Mouse (Mus musculus) embryonic fibroblast, embryonic 13.5 days (primary cell): ENCODE measurements around the gene Nfs1. TPM values are rescaled to one million over a fixed set of nuclear protein-coding genes. Genes with fewer than 3 reads are reported as not detected.

Source experiments
- H3K27ac ChIP-seq: 2 replicates; pipeline ENCODE4 v1.5.1; 2012; ENCODE audit warnings: low read length, control low read depth, inconsistent platforms; ENCODE audit not compliant: insufficient read depth
- H3K4me1 ChIP-seq: 2 replicates; pipeline ENCODE4 v1.6.1; 2011; ENCODE audit warnings: low read length; ENCODE audit not compliant: control insufficient read depth, insufficient read depth
- H3K4me3 ChIP-seq: 2 replicates; pipeline ENCODE4 v1.5.1; 2011; ENCODE audit warnings: mild to moderate bottlenecking, control low read depth, low read length; ENCODE audit not compliant: insufficient read depth
- CTCF ChIP-seq: IDR thresholded peaks from 2 replicates; pipeline ENCODE4 v1.5.1; 2011; ENCODE audit warnings: mild to moderate bottlenecking, control low read depth, low read length, moderate library complexity, borderline replicate concordance; ENCODE audit not compliant: insufficient read depth
- POLR2A ChIP-seq: IDR thresholded peaks from 2 replicates; pipeline ENCODE4 v1.6.1; 2011; ENCODE audit warnings: low read depth, mild to moderate bottlenecking, control low read depth, low read length, moderate library complexity
- polyA plus RNA-seq: library from polyadenylated mRNA; stranded (reverse); fragments of >200 nt; gene quantifications from 2 replicates; pipeline ENCODE4 v1.2.4, GENCODE M21; 2011; ENCODE audit warnings: low read depth; ENCODE audit not compliant: missing spikeins, insufficient read length

Gene Nfs1
- polyA plus RNA-seq, 1 experiment: 30.2 TPM

GRCm38 (mm10) chr2:156180094-156180821 lies 36.3 kb upstream of the Nfs1 start, which contains the start of gene Rbm39:
Gene Rbm39 (minus strand): TSS chr2:156180238.
- Histone ChIP-seq H3K27ac (peak within 1 kb of the TSS; percentile 90), H3K4me3 (peak within 1 kb of the TSS; percentile 92), H3K4me1 (peaks cover 3% of the 10 kb centered on the region; the same call in 1 of the 2 replicates)
- peak; percentile 83 for TF ChIP-seq POLR2A
- TF ChIP-seq CTCF: no peak

- Histone ChIP-seq H3K4me3 (peak overlapping the region; percentile 92), H3K4me1 (peaks cover 3% of the 10 kb centered on the region; the same call in 1 of the 2 replicates), H3K27ac (peak overlapping the region; percentile 89)
- no peak for TF ChIP-seq POLR2A
- no peak for TF ChIP-seq CTCF
Observed at GRCm38 (mm10) chr2:156179796-156180093, 35.8 kb upstream of the Nfs1 start.

- H3K4me1 ChIP-seq: peaks cover 3% of the 10 kb centered on the region; the same call in 1 of the 2 replicates
- TF ChIP-seq POLR2A (0 out of 2 replicates have a peak, but pooled peaks have one; percentile 44), CTCF (no peak)
- peak overlapping the region; percentile 92 for H3K4me3 ChIP-seq
- H3K27ac ChIP-seq: peak overlapping the region; percentile 89
Observed at GRCm38 (mm10) chr2:156179046-156179795, 35.2 kb upstream of the Nfs1 start.

GRCm38 (mm10) chr2:156177651-156178050 lies 33.7 kb upstream of the Nfs1 start:
- TF ChIP-seq CTCF (no peak), POLR2A (no peak)
- Histone ChIP-seq H3K27ac (no peak overlapping the region), H3K4me3 (peak overlapping the region; percentile 27), H3K4me1 (peaks cover 3% of the 10 kb centered on the region; the same call in 1 of the 2 replicates)

GRCm38 (mm10) chr2:156177079-156177478 lies 33.1 kb upstream of the Nfs1 start:
- Histone ChIP-seq H3K27ac (no peak overlapping the region), H3K4me3 (peak overlapping the region; percentile 23; the same call in 1 of the 2 replicates), H3K4me1 (peaks cover 3% of the 10 kb centered on the region; the same call in 1 of the 2 replicates)
- TF ChIP-seq CTCF: no peak

- Histone ChIP-seq H3K4me3 (no peak overlapping the region), H3K27ac (no peak overlapping the region), H3K4me1 (no peaks in the 10 kb centered on the region)
- TF ChIP-seq CTCF (no peak), POLR2A (no peak)
Observed at GRCm38 (mm10) chr2:156166557-156166956, 22.6 kb upstream of the Nfs1 start.

- H3K4me3 ChIP-seq: no peak overlapping the region
- no peaks in the 10 kb centered on the region for H3K4me1 ChIP-seq
- no peak for TF ChIP-seq CTCF
- TF ChIP-seq POLR2A: no peak
- no peak overlapping the region for H3K27ac ChIP-seq
Observed at GRCm38 (mm10) chr2:156165478-156165877, 21.5 kb upstream of the Nfs1 start.

GRCm38 (mm10) chr2:156151538-156151937 lies 7.6 kb upstream of the Nfs1 start:
- H3K4me3 ChIP-seq: no peak overlapping the region
- no peaks in the 10 kb centered on the region for H3K4me1 ChIP-seq
- no peak overlapping the region for H3K27ac ChIP-seq
- no peak for TF ChIP-seq CTCF
- TF ChIP-seq POLR2A: no peak

GRCm38 (mm10) chr2:156147316-156147915 lies 3.4 kb upstream of the Nfs1 start:
- TF ChIP-seq CTCF (no peak), POLR2A (no peak)
- no peak overlapping the region for H3K4me3 ChIP-seq
- H3K4me1 ChIP-seq: no peaks in the 10 kb centered on the region
- no peak overlapping the region for H3K27ac ChIP-seq

GRCm38 (mm10) chr2:156146272-156146989 lies 2.4 kb upstream of the Nfs1 start:
- Histone ChIP-seq H3K4me3 (no peak overlapping the region), H3K4me1 (no peaks in the 10 kb centered on the region), H3K27ac (no peak overlapping the region)
- no peak for TF ChIP-seq POLR2A
- TF ChIP-seq CTCF: no peak
